Mouse (Mus musculus): ENCODE measurements around the gene Epop. TPM values are rescaled to one million over a fixed set of nuclear protein-coding genes. Genes with fewer than 3 reads are reported as not detected.

The Epop gene
- polyA plus RNA-seq, 1 experiment from 2014 or later = 4.3 TPM

DNA sequence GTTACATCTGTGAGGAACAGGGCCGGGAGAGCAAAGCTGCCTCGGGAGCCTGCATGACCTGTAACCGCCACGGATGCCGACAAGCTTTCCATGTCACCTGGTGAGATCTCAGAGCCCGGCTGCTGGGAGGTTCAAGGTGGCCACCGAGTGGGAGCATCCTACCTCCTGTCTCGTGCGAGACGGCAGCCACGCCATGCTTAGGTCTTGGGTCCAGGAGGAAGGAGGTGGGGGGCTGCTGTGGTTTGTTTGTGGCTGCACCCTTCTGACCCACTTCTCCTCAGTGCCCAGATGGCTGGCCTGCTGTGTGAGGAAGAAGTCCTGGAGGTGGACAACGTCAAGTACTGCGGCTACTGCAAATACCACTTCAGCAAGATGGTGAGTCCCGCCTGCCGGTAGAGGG, 37.3 kb upstream of the Epop start:
- peaks cover 59% of the 10 kb centered on the region for H3K4me1 ChIP-seq
- no peak overlapping the region for H3K9ac ChIP-seq

DNA sequence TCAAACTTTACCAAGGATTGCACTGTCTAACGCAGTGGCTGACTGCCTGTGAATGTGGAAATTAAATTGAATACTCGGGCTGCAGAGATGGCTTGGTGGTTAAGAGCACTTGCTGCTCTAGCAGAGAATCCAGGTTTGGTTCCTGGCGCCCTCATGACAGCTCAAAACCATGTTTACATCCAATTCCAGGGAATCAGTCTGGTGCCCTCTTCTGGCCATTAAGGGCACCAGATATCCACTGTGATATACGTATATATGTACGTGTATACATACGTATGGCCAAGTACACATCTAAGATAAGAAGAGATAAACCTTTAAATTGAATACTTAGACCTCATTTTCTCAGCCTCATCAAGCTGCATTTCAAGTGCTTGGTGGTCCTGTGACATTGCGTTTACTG, 36.7 kb upstream of the Epop start:
- H3K4me2 ChIP-seq (replicated peaks) = no peak overlapping the region
- H3K27ac ChIP-seq (replicated peaks) = no peak overlapping the region
- no peak overlapping the region for H3K9ac ChIP-seq
- peaks cover 46% of the 10 kb centered on the region for H3K36me3 ChIP-seq
- peaks cover 12% of the 10 kb centered on the region for H3K27me3 ChIP-seq
- no peaks in the 10 kb centered on the region for H3K9me3 ChIP-seq (replicated peaks)
- no peak overlapping the region for H3K4me3 ChIP-seq (replicated peaks)
- 86% methylated on average over 7 of the region's 7 CpGs for WGBS
- no peak for ATAC-seq (ENCODE audit: insufficient number of reproducible peaks, low FRiP score, low TSS enrichment, low read depth)
- peaks cover 63% of the 10 kb centered on the region for H3K4me1 ChIP-seq

More for the DNA sequence above, 37.3 kb upstream of the Epop start:
- 84% methylated on average over 15 of the region's 15 CpGs for WGBS
- ATAC-seq (ENCODE audit: insufficient number of reproducible peaks, low FRiP score, low TSS enrichment, low read depth) = no peak
- Histone ChIP-seq H3K27ac (replicated peaks) (no peak overlapping the region), H3K4me3 (replicated peaks) (no peak overlapping the region), H3K36me3 (peaks cover 50% of the 10 kb centered on the region), H3K9me3 (replicated peaks) (no peaks in the 10 kb centered on the region), H3K27me3 (peaks cover 8% of the 10 kb centered on the region), H3K4me2 (replicated peaks) (no peak overlapping the region)

DNA sequence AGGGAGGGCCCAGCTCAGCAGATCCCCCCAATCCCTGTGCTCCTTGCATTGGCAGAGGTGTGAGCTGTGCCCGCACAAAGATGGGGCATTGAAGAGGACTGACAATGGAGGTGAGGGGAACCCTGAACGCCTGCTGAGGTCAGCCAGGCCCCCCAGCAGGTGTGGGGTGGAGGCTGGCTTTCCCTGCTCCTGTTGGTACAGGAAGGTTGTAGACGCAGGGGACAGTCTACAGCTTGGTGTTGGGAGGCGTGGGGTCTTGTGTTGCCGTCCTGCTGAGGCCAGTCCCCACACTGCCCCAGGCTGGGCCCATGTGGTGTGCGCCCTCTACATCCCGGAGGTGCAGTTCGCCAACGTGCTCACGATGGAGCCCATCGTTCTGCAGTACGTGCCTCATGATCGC, 35.9 kb upstream of the Epop start:
- H3K36me3 ChIP-seq = peaks cover 42% of the 10 kb centered on the region

DNA sequence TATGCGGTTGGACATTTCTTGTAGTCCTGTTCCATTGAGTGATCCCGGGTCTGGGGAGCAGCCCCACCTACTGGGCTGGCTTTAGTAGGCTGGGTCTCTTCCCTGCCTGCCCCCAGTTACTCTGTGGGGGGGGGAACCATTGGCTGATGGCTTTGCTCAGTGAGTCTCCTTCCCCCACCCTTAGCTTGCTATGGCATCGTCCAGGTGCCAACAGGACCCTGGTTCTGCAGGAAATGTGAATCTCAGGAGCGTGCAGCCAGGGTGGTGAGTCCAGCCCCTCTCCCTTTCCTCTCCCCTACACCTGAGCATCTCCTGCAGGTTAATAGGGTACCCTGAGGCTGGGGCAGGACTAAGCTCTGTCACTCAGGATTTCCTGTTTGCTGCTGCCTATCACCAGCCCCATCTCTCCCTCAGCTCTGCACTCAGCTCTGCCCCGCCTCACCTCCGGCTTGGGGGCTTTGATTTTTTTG, 35.3 kb upstream of the Epop start:
- Histone ChIP-seq H3K36me3 (peaks cover 39% of the 10 kb centered on the region), H3K4me3 (replicated peaks) (peak overlapping the region; percentile 81), H3K9me3 (replicated peaks) (no peaks in the 10 kb centered on the region), H3K4me1 (peaks cover 59% of the 10 kb centered on the region), H3K27me3 (peaks cover 17% of the 10 kb centered on the region), H3K9ac (no peak overlapping the region), H3K4me2 (replicated peaks) (peak overlapping the region; percentile 83), H3K27ac (replicated peaks) (no peak overlapping the region)
- WGBS = 25% methylated on average over 6 of the region's 6 CpGs
- ATAC-seq (ENCODE audit: insufficient number of reproducible peaks, low FRiP score, low TSS enrichment, low read depth) = no peak

More for the DNA sequence above, 35.9 kb upstream of the Epop start:
- H3K9ac ChIP-seq = no peak overlapping the region
- no peak overlapping the region for H3K4me3 ChIP-seq (replicated peaks)
- peaks cover 63% of the 10 kb centered on the region for H3K4me1 ChIP-seq
- WGBS = 81% methylated on average over 13 of the region's 13 CpGs
- H3K27ac ChIP-seq (replicated peaks) = no peak overlapping the region
- H3K27me3 ChIP-seq = peaks cover 17% of the 10 kb centered on the region
- ATAC-seq (ENCODE audit: insufficient number of reproducible peaks, low FRiP score, low TSS enrichment, low read depth) = no peak
- no peaks in the 10 kb centered on the region for H3K9me3 ChIP-seq (replicated peaks)
- H3K4me2 ChIP-seq (replicated peaks) = no peak overlapping the region

DNA sequence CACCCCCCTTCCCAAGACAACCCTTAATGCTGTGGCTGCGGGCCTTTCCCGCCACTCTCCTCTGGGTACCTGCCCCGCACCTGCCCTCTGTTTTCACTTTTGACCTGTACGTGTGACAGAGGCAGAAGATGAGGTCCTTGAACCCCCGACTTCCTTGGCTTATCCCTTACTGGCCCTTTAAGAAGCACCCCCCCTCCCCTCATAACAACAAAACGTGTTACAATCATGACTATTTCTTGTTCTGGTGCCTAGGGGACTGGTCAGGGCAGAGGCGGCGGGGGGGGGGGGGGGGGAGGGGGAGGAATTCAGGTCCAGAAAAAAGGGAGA, 34.8 kb upstream of the Epop start:
- Histone ChIP-seq H3K4me2 (replicated peaks) (peak overlapping the region; percentile 83), H3K4me1 (peaks cover 59% of the 10 kb centered on the region), H3K9me3 (replicated peaks) (no peaks in the 10 kb centered on the region), H3K27ac (replicated peaks) (peak overlapping the region; percentile 85), H3K9ac (peak overlapping the region; percentile 59), H3K36me3 (peaks cover 34% of the 10 kb centered on the region), H3K4me3 (replicated peaks) (peak overlapping the region; percentile 81), H3K27me3 (peaks cover 17% of the 10 kb centered on the region)
- 0% methylated on average over 6 of the region's 8 CpGs for WGBS
- no peak for ATAC-seq (ENCODE audit: insufficient number of reproducible peaks, low FRiP score, low TSS enrichment, low read depth)

DNA sequence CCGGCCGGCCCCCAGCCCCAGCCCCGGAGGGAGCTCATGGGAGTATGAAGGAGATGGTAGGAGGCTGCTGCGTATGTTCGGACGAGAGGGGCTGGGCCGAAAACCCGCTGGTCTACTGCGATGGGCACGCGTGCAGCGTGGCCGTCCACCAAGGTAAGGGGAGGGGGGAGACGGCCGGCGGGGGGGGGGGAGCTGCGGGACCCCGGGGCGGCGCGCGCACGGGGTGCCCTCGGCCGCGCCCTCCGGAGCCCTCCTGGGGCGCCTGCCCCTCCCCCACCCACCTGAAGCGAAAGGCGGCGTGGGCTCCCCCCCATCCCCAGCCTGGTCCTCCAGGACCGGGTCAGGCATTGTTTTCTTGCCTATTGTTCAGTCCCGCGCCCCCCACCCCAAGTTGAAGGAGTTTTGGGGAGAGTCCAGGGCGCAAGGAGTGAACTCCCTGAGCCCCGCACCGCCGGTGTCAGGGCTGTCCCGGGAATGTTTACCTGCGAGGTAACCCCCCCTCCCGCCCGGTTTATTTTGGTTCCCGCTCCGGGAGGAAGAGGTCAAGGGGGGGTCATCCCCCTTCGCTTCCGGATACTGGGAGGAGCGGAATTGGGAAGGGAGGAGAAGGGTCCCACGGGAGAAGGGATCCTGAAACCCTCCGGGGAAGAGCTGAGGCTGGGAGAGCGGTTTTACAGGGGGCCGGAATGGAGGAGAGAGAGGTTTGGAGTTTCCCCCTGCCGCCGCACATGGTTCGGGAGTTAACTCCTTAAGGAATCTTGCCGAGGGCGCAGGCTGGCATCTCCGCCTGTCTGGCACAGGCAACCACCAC, 34.2 kb upstream of the Epop start:
- H3K9ac ChIP-seq = peak overlapping the region; percentile 59
- WGBS = 1% methylated on average over 34 of the region's 57 CpGs

DNA sequence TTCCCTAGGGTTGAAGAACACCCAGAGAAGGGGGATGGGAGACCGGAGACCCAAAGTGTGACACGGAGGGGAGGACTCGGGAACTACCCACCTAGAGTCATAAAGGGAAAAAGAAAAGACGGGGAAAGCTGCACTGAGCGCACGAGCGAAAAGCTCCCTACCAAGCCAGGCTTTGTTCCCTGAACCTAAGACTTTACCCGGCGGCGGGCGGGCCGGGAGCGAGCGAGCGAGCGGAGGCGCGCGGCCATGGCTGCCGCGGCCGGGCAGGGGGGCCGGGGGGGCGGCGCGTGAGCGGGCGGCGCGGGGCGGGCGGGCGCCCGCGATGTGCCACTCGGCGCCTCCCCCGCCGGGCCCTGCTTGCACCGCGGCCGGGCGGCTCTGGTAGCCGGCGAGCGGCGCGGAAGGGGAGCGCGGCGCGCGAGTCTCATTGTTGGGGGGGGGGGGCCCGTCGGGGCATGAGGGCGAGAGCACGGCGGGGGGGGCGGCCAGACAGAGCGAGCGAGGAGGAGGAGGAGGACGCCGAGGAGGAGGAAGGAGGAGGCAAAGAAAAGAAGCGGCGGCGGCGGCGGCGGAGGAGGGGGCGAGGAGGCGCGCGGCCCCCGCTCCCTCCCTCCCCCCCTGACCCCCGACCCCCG, 33.5 kb upstream of the Epop start, which contains the start of gene Mllt6:
TSS of gene Mllt6 (plus strand) at position 522 of the 635 bp plus-strand sequence.
- peak within 1 kb of the TSS; percentile 85 for H3K27ac ChIP-seq (replicated peaks)
- H3K27me3 ChIP-seq = peaks cover 17% of the 10 kb centered on the region
- no peaks in the 10 kb centered on the region for H3K9me3 ChIP-seq (replicated peaks)
- peak within 1 kb of the TSS; percentile 81 for H3K4me3 ChIP-seq (replicated peaks)
- H3K4me2 ChIP-seq (replicated peaks) = peak within 1 kb of the TSS; percentile 83
- peaks cover 25% of the 10 kb centered on the region for H3K36me3 ChIP-seq
- peaks cover 51% of the 10 kb centered on the region for H3K4me1 ChIP-seq
- H3K9ac ChIP-seq = peak within 1 kb of the TSS; percentile 59
- ATAC-seq (ENCODE audit: insufficient number of reproducible peaks, low FRiP score, low TSS enrichment, low read depth) = peak; percentile 73
- under 1% methylated on average over 23 of the region's 76 CpGs for WGBS

More for the DNA sequence above, 34.2 kb upstream of the Epop start:
- peaks cover 57% of the 10 kb centered on the region for H3K4me1 ChIP-seq
- peak overlapping the region; percentile 83 for H3K4me2 ChIP-seq (replicated peaks)
- peaks cover 17% of the 10 kb centered on the region for H3K27me3 ChIP-seq
- H3K4me3 ChIP-seq (replicated peaks) = peak overlapping the region; percentile 81
- peaks cover 29% of the 10 kb centered on the region for H3K36me3 ChIP-seq
- H3K9me3 ChIP-seq (replicated peaks) = no peaks in the 10 kb centered on the region
- peak overlapping the region; percentile 85 for H3K27ac ChIP-seq (replicated peaks)
- no peak for ATAC-seq (ENCODE audit: insufficient number of reproducible peaks, low FRiP score, low TSS enrichment, low read depth)

DNA sequence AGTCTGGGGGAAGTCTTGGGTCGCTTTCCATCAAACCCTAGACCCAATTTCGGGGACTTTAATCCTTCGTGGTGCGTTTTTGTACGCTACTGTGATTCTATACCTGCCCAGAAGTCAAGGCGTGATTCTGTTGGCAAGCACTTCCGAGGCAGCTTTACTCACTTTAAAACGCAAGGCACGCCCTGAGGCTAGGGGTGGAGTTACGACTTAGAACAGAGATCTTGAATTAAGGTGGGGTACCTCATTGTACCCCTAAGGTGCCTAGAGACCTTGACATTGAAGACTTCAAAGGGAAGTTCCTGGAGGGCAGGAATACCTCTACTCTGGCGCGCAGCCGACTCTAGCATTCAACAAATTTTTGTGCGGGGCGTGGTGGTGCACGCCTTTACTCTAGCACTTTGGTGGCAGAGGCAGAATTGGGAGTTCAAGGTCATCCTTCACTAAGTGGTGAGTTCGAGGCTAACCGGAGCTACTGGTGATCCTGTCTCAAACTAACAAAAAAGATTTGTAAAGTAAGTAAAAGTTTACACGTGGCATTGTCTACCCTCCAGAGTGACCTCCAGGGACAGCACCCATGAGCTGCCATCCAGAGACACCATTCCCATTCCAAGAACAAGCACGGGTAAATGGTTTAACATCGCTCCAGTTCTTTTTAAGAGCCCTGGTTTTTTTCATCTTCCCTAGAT, 32.8 kb upstream of the Epop start:
- 2% methylated on average over 21 of the region's 21 CpGs for WGBS
- Histone ChIP-seq H3K9ac (no peak overlapping the region), H3K4me2 (replicated peaks) (peak overlapping the region; percentile 83), H3K4me3 (replicated peaks) (peak overlapping the region; percentile 81), H3K9me3 (replicated peaks) (no peaks in the 10 kb centered on the region), H3K4me1 (peaks cover 51% of the 10 kb centered on the region), H3K27ac (replicated peaks) (peak overlapping the region; percentile 85), H3K36me3 (peaks cover 19% of the 10 kb centered on the region), H3K27me3 (peaks cover 17% of the 10 kb centered on the region)
- ATAC-seq (ENCODE audit: insufficient number of reproducible peaks, low FRiP score, low TSS enrichment, low read depth) = no peak

DNA sequence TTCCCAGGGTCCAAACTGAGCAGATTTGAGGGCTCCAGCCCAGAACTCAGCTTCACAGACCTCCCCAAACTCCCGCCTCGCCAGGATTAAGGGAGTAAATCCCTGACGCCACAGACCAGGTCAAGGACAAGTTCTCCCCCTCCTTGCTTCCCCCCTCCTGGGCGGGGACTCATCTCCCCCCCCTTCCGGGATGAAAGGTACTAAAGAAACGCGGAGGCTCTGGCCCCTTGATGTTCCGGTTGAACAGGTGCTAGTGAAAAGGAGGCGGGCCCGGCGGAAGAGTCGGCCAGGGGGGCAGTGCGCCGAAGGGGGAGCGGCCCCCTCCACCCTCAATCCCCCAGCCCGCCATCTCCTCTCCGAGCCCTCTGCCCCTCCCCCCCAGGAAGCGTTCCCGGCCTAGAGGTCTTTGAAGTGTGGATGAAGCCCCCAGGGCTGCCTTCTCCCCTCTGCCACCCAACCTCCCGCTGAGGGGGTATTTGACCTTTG, 32.2 kb upstream of the Epop start:
- no peaks in the 10 kb centered on the region for H3K9me3 ChIP-seq (replicated peaks)
- peaks cover 51% of the 10 kb centered on the region for H3K4me1 ChIP-seq
- peaks cover 17% of the 10 kb centered on the region for H3K27me3 ChIP-seq
- H3K9ac ChIP-seq = 0 out of 2 replicates have a peak overlapping the region, but pooled peaks have one; percentile 26
- WGBS = under 1% methylated on average over 20 of the region's 20 CpGs
- no peak for ATAC-seq (ENCODE audit: insufficient number of reproducible peaks, low FRiP score, low TSS enrichment, low read depth)
- peak overlapping the region; percentile 81 for H3K4me3 ChIP-seq (replicated peaks)
- peak overlapping the region; percentile 40; the same call in 1 of the 2 replicates for H3K27ac ChIP-seq (replicated peaks)
- peak overlapping the region; percentile 83 for H3K4me2 ChIP-seq (replicated peaks)
- peaks cover 14% of the 10 kb centered on the region for H3K36me3 ChIP-seq

DNA sequence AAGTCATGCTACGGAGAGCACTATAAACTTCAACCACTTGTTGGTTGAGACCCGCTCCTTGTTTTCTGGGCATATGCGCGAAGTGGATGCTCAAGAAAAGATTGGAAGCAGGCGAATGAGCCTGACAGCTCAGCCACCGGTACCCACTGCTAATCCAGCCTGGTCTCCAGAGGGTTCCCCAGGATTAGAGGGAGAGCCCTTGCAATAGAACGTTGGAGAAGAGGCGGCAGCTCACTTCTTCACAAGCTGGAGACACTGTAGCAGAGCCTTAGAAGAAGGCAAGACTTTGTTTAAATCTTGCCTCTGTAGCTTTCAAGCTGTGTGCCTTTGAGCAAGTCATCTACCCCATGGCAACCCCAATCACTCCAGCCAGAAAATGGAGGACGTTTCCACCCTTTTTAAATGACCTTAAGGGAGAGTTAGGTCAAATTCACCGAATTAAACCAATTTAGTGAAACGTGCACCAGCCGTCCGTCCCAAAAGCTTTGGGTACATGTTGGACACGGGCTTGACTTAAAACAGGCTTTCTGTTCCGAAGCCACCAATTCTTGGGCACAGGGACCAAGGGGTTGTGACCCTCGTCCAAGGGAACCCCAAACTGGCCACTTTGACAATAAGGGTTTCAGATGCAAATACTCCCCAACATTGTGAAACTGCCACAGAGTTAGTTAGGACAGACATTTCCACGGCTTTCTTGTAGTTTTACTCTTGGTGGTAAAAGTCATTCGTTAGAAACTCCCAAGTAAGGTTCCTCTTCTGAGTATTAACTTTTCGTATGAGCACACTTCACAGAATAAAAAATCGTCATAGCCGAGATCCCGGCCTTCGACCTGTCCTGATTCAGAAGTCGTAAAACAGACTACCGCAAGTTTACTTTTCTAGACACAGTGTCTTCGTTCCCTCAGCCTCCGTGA, 31.5 kb upstream of the Epop start:
- no peak for ATAC-seq (ENCODE audit: insufficient number of reproducible peaks, low FRiP score, low TSS enrichment, low read depth)
- H3K4me1 ChIP-seq = peaks cover 51% of the 10 kb centered on the region
- H3K36me3 ChIP-seq = peaks cover 6% of the 10 kb centered on the region
- H3K4me2 ChIP-seq (replicated peaks) = peak overlapping the region; percentile 83
- H3K27ac ChIP-seq (replicated peaks) = 0 out of 2 replicates have a peak overlapping the region, but pooled peaks have one; percentile 2
- H3K4me3 ChIP-seq (replicated peaks) = peak overlapping the region; percentile 83
- H3K9ac ChIP-seq = 0 out of 2 replicates have a peak overlapping the region, but pooled peaks have one; percentile 0
- WGBS = 3% methylated on average over 27 of the region's 27 CpGs
- H3K9me3 ChIP-seq (replicated peaks) = no peaks in the 10 kb centered on the region
- H3K27me3 ChIP-seq = peaks cover 17% of the 10 kb centered on the region

Data from embryonic facial prominence, embryonic 15.5 days (tissue).